Mouse (Mus musculus) MEL (cell line): ENCODE measurements around the gene Cacnb3. TPM values are rescaled to one million over a fixed set of nuclear protein-coding genes. Genes with fewer than 3 reads are reported as not detected.

Source experiments
- DNase-seq: peaks from one replicate; pipeline ENCODE4 v3.0.0; 2011; ENCODE audit warnings: low read depth, low spot score
- H3K27ac ChIP-seq: 2 replicates; pipeline ENCODE4 v1.5.1; 2012; ENCODE audit warnings: low read depth, mild to moderate bottlenecking, control low read depth, low read length, moderate library complexity; ENCODE audit not compliant: control insufficient read depth
- H3K27me3 ChIP-seq, 2 experiments: fragments of 150-350 bp in 1 of 2; sonication (generic) in 1 of 2; 2 replicates each; pipeline ENCODE4 v1.6.1; 2012; ENCODE audit warnings: low read length in 2 of 2, mild to moderate bottlenecking in 2 of 2, improper control_type of control experiment in 1 of 2, moderate library complexity in 1 of 2; ENCODE audit not compliant: insufficient read depth in 2 of 2, control insufficient read depth in 1 of 2
- H3K36me3 ChIP-seq, 2 experiments: 2 replicates each; pipeline ENCODE4 v1.6.1; 2012 to 2014; ENCODE audit warnings: low read length in 2 of 2, improper control_type of control experiment in 1 of 2, inconsistent platforms in 1 of 2, mild to moderate bottlenecking in 1 of 2; ENCODE audit not compliant: insufficient read depth in 2 of 2, control insufficient read depth in 1 of 2
- H3K4me1 ChIP-seq, 2 experiments: fragments of 150-350 bp in 1 of 2; sonication (generic) in 1 of 2; 2 replicates each; pipeline ENCODE4 v1.6.1; 2012; ENCODE audit warnings: low read length in 2 of 2, improper control_type of control experiment in 1 of 2, mild to moderate bottlenecking in 1 of 2; ENCODE audit not compliant: insufficient read depth in 2 of 2, control insufficient read depth in 1 of 2
- H3K4me3 ChIP-seq, 2 experiments: fragments of 150-350 bp in 1 of 2; sonication (generic) in 1 of 2; 2 replicates each; pipeline ENCODE4 v1.5.1; 2012; ENCODE audit warnings: low read depth in 2 of 2, low read length in 2 of 2, mild to moderate bottlenecking in 2 of 2, moderate library complexity in 2 of 2, control low read depth in 1 of 2, improper control_type of control experiment in 1 of 2; ENCODE audit not compliant: control insufficient read depth in 1 of 2, insufficient read depth in 1 of 2
- H3K79me2 ChIP-seq: 2 replicates; pipeline ENCODE4 v1.6.1; 2012; ENCODE audit warnings: mild to moderate bottlenecking, low read length, moderate library complexity; ENCODE audit not compliant: control insufficient read depth, poor library complexity, insufficient read depth
- H3K9ac ChIP-seq: 2 replicates; pipeline ENCODE4 v1.6.1; 2012; ENCODE audit warnings: low read depth, mild to moderate bottlenecking, control low read depth, low read length, moderate library complexity; ENCODE audit not compliant: control insufficient read depth, poor library complexity, severe bottlenecking
- H3K9me3 ChIP-seq: fragments of 150-350 bp; sonication (generic); replicated peaks from 2 replicates; pipeline ENCODE4 v1.6.1; 2012; ENCODE audit warnings: mild to moderate bottlenecking, low read length, improper control_type of control experiment, moderate library complexity; ENCODE audit not compliant: insufficient read depth
- E2F4 ChIP-seq: IDR thresholded peaks from 2 replicates; pipeline ENCODE4 v1.6.1; 2011; ENCODE audit warnings: low read depth, low read length, improper control_type of control experiment, borderline replicate concordance
- ETS1 ChIP-seq: IDR thresholded peaks from 2 replicates; pipeline ENCODE4 v1.6.1; 2012; ENCODE audit warnings: low read depth, mild to moderate bottlenecking, inconsistent platforms, low read length, improper control_type of control experiment, moderate library complexity
- GATA1 ChIP-seq: IDR thresholded peaks from 2 replicates; pipeline ENCODE4 v1.6.1; 2011; ENCODE audit warnings: low read depth, low read length, improper control_type of control experiment
- HCFC1 ChIP-seq: IDR thresholded peaks from 2 replicates; pipeline ENCODE4 v1.6.1; 2012; ENCODE audit warnings: low read depth, mild to moderate bottlenecking, inconsistent platforms, low read length, improper control_type of control experiment, moderate library complexity
- MAX ChIP-seq: IDR thresholded peaks from 2 replicates; pipeline ENCODE4 v1.6.1; 2011; ENCODE audit warnings: low read length, improper control_type of control experiment
- MAZ ChIP-seq: IDR thresholded peaks from 2 replicates; pipeline ENCODE4 v1.6.1; 2012; ENCODE audit warnings: low read depth, mild to moderate bottlenecking, inconsistent platforms, low read length, improper control_type of control experiment
- MEF2A ChIP-seq: IDR thresholded peaks from 2 replicates; pipeline ENCODE4 v1.6.1; 2014; ENCODE audit warnings: low read depth, mild to moderate bottlenecking, inconsistent platforms, low read length, improper control_type of control experiment; ENCODE audit not compliant: poor library complexity, insufficient replicate concordance, severe bottlenecking; ENCODE audit errors: extremely low read depth
- MXI1 ChIP-seq: IDR thresholded peaks from 2 replicates; pipeline ENCODE4 v1.6.1; 2011; ENCODE audit warnings: mild to moderate bottlenecking, low read depth, low read length, improper control_type of control experiment
- MYB ChIP-seq: IDR thresholded peaks from 2 replicates; pipeline ENCODE4 v1.6.1; 2011; ENCODE audit warnings: mild to moderate bottlenecking, low read depth, low read length, improper control_type of control experiment
- MYC ChIP-seq: IDR thresholded peaks from 2 replicates; pipeline ENCODE4 v1.6.1; 2011; ENCODE audit warnings: low read depth, mild to moderate bottlenecking, low read length, improper control_type of control experiment, moderate library complexity
- NELFE ChIP-seq: IDR thresholded peaks from 2 replicates; pipeline ENCODE4 v1.6.1; 2011; ENCODE audit warnings: low read depth, low read length, improper control_type of control experiment
- POLR2AphosphoS5 ChIP-seq: IDR thresholded peaks from 2 replicates; pipeline ENCODE4 v1.6.1; 2012; ENCODE audit warnings: low read depth, borderline replicate concordance, mild to moderate bottlenecking, inconsistent platforms, low read length, moderate library complexity, mixed read lengths
- SIN3A ChIP-seq: IDR thresholded peaks from 2 replicates; pipeline ENCODE4 v1.6.1; 2012; ENCODE audit warnings: low read length, improper control_type of control experiment, inconsistent platforms
- TAL1 ChIP-seq: IDR thresholded peaks from 2 replicates; pipeline ENCODE4 v1.6.1; 2012; ENCODE audit warnings: mild to moderate bottlenecking, inconsistent platforms, low read length, moderate library complexity, mixed read lengths
- TBP ChIP-seq: IDR thresholded peaks from 2 replicates; pipeline ENCODE4 v1.8.0; 2011; ENCODE audit warnings: low read depth, low read length, improper control_type of control experiment
- UBTF ChIP-seq: IDR thresholded peaks from 2 replicates; pipeline ENCODE4 v1.6.1; 2012; ENCODE audit warnings: low read depth, mild to moderate bottlenecking, inconsistent platforms, low read length, improper control_type of control experiment, moderate library complexity, borderline replicate concordance; ENCODE audit not compliant: insufficient read depth
- ZMIZ1 ChIP-seq: IDR thresholded peaks from 2 replicates; pipeline ENCODE4 v1.6.1; 2012; ENCODE audit warnings: low read depth, mild to moderate bottlenecking, inconsistent platforms, low read length, improper control_type of control experiment, moderate library complexity
- ZNF384 ChIP-seq: IDR thresholded peaks from 2 replicates; pipeline ENCODE4 v1.6.1; 2012; ENCODE audit warnings: low read depth, mild to moderate bottlenecking, inconsistent platforms, low read length, improper control_type of control experiment
- polyA plus RNA-seq, 2 experiments: library from polyadenylated mRNA; stranded (reverse) in 1 of 2; unstranded in 1 of 2; fragments of >175 nt in 1 of 2; fragments of >200 nt in 1 of 2; gene quantifications; 2 replicates each; pipeline versions ENCODE4 v1.2.1 to v1.2.4; 2012; ENCODE audit warnings: low replicate concordance in 2 of 2, low read depth in 1 of 2; ENCODE audit not compliant: insufficient read length in 2 of 2, insufficient read depth in 1 of 2, missing spikeins in 1 of 2
- total RNA-seq: library from RNA; depleted of rRNA; stranded (reverse); fragments of 300-350 nt; gene quantifications from 2 replicates; pipeline ENCODE4 v1.2.3, GENCODE M21; 2012

Gene Cacnb3
- total and polyA plus RNA-seq, 3 experiments, result 1.4 to 8.5 TPM; not detected in 1

DNA sequence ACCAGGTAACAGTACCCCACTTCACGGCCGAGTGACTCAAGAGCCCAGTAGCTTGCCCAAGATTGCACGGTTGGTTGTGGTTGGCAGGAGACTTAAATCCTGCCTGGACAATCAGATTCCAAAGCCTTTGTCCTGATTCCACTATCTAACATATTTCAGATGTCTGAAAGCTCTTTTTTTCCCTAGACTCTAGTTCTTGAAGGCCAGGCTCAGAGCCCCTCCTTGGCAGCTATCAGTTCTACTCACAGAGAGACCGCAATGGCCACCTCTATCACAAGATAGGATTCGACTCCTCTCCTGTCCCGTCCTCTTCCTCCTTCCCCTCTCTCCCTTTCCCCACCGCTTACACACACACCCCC, 28.8 kb upstream of the Cacnb3 start (continued):
- no peak for TF ChIP-seq TBP

DNA sequence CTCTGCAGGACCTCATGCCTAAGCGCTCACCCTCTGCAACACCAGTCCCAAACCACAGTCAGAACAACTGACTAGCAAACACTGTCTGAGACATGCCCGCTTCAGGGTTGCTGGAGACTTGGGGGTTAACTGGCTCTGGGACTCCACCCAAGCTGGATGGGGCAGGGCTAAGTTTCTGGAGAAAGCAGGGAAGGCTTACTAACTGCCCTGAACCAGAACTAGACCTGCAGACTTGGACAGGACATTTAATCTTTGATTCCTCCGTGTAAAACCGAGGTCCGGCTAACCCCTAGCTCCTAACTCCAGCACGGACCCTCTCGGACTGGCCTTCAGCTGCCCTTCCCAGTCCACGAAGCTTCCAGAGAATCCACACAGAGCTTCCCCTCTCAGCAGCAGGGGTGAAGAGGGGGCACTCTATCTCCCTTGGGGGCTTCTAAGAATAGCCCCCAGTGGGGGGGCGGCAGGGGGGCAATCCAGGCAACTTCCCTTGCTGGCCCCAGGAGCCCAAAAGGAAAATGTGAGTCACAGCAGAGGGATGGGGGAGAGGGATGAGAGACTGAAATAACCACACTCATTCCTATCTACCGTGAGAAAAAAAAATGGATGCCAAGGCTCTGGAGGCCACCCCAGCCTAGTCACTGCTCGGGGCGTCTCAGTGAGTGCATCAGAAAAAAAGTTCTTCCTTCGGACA, 28.3 kb upstream of the Cacnb3 start:
- TF ChIP-seq ZMIZ1 (0 out of 2 replicates have a peak, but pooled peaks have one; percentile 63), SIN3A (peak; percentile 76), GATA1 (peak; percentile 22; the same call in 1 of the 2 replicates), TAL1 (no peak), MYB (no peak), MAZ (peak; percentile 91), MAX (0 out of 2 replicates have a peak, but pooled peaks have one; percentile 29), ZNF384 (no peak), POLR2AphosphoS5 (no peak), UBTF (0 out of 2 replicates have a peak, but pooled peaks have one; percentile 43), ETS1 (no peak; the same call in 1 of the 2 replicates), MYC (0 out of 2 replicates have a peak, but pooled peaks have one; percentile 26), HCFC1 (peak; percentile 54), E2F4 (no peak), MEF2A (no peak), MXI1 (peak; percentile 24; the same call in 1 of the 2 replicates), NELFE (peak; percentile 37; the same call in 1 of the 2 replicates)
- Histone ChIP-seq H3K4me3 (peak overlapping the region; percentile 40), H3K79me2 (peaks cover 56% of the 10 kb centered on the region), H3K9ac (peak overlapping the region; percentile 72), H3K9me3 (no peaks in the 10 kb centered on the region), H3K36me3 (peaks cover 17 to 49% of the 10 kb centered on the region in 2 experiments), H3K4me1 (peaks cover 30 to 58% of the 10 kb centered on the region in 2 experiments), H3K27me3 (no peaks in the 10 kb centered on the region), H3K27ac (peak overlapping the region; percentile 92)
- peak; percentile 87 for DNase-seq
